Mouse (Mus musculus): Measurements from ENCODE around the gene Actn2. TPM values are rescaled to one million over a fixed set of nuclear protein-coding genes. Genes with fewer than 3 reads are reported as not detected.
A peak's percentile ranks its signal among the peaks of the same experiment; 100 is the strongest.

Gene Actn2
- total RNA-seq (2014; rRNA removed) = 3.9 and 5.9 TPM in 2 replicates
- 6.0 TPM in 2 replicates for polyA plus RNA-seq (2015; fragmentation: Nextera tagmentation; extraction: Ambion mirVana)

GRCm38 (mm10) chr13:12340183-12340975, at the start of gene Actn2:
Gene Actn2 (minus strand): TSS chr13:12340760.
- 0 out of 2 replicates have a peak, but pooled peaks cover 3% of the 10 kb centered on the region for H3K4me1 ChIP-seq (ENCODE audit: insufficient read depth)
- H3K4me3 ChIP-seq (ENCODE audit: low read depth, low read length) = peak within 1 kb of the TSS; percentile 48
- no peaks in the 10 kb centered on the region for H3K9me3 ChIP-seq (ENCODE audit: low read length)
- peak within 1 kb of the TSS; percentile 68 for H3K9ac ChIP-seq
- H3K36me3 ChIP-seq (ENCODE audit: insufficient read depth) = no peaks in the 10 kb centered on the region
- no peaks in the 10 kb centered on the region for H3K27me3 ChIP-seq (ENCODE audit: insufficient read depth, low read length)
- H3K4me2 ChIP-seq (ENCODE audit: low read depth) = peak within 1 kb of the TSS; percentile 90
- ATAC-seq (peak; percentile 99), DNase-seq (peak; percentile 83)
- TF ChIP-seq CTCF (IDR thresholded peaks at IDR 0.05; ENCODE audit: low read depth) = peak; percentile 59
- WGBS = 3% methylated on average over 43 of the region's 43 CpGs
- H3K27ac ChIP-seq (ENCODE audit: low read depth, low read length) = no peak within 1 kb of the TSS

- TF ChIP-seq CTCF (IDR thresholded peaks at IDR 0.05; ENCODE audit: low read depth) = peak; percentile 84
- Histone ChIP-seq H3K4me3 (ENCODE audit: low read depth, low read length) (no peak overlapping the region), H3K9me3 (ENCODE audit: low read length) (0 out of 2 replicates have a peak, but pooled peaks cover 4% of the 10 kb centered on the region), H3K4me2 (ENCODE audit: low read depth) (no peak overlapping the region), H3K4me1 (ENCODE audit: insufficient read depth) (no peaks in the 10 kb centered on the region), H3K27ac (ENCODE audit: low read depth, low read length) (no peak overlapping the region), H3K27me3 (ENCODE audit: insufficient read depth, low read length) (no peaks in the 10 kb centered on the region), H3K9ac (no peak overlapping the region), H3K36me3 (ENCODE audit: insufficient read depth) (no peaks in the 10 kb centered on the region)
- peak; percentile 51; the same call in 1 of the 2 replicates for ATAC-seq
- peak; percentile 63 for DNase-seq
These were observed 45.7 kb upstream of the Actn2 start for GRCm38 (mm10) chr13:12386286-12386685.

GRCm38 (mm10) chr13:12384796-12385195, 44.2 kb upstream of the Actn2 start:
- Histone ChIP-seq H3K27ac (ENCODE audit: low read depth, low read length) (no peak overlapping the region), H3K9me3 (ENCODE audit: low read length) (0 out of 2 replicates have a peak, but pooled peaks cover 4% of the 10 kb centered on the region), H3K4me2 (ENCODE audit: low read depth) (no peak overlapping the region), H3K36me3 (ENCODE audit: insufficient read depth) (no peaks in the 10 kb centered on the region), H3K9ac (no peak overlapping the region), H3K27me3 (ENCODE audit: insufficient read depth, low read length) (no peaks in the 10 kb centered on the region), H3K4me3 (ENCODE audit: low read depth, low read length) (no peak overlapping the region), H3K4me1 (ENCODE audit: insufficient read depth) (no peaks in the 10 kb centered on the region)
- no peak for DNase-seq
- no peak for TF ChIP-seq CTCF (IDR thresholded peaks at IDR 0.05; ENCODE audit: low read depth)
- ATAC-seq = no peak

- H3K4me2 ChIP-seq (ENCODE audit: low read depth) = no peak overlapping the region
- H3K36me3 ChIP-seq (ENCODE audit: insufficient read depth) = no peaks in the 10 kb centered on the region
- WGBS = 63% methylated on average over 1 of the region's 1 CpGs
- ATAC-seq = no peak
- no peaks in the 10 kb centered on the region for H3K27me3 ChIP-seq (ENCODE audit: insufficient read depth, low read length)
- H3K9me3 ChIP-seq (ENCODE audit: low read length) = no peaks in the 10 kb centered on the region
- no peaks in the 10 kb centered on the region for H3K4me1 ChIP-seq (ENCODE audit: insufficient read depth)
- DNase-seq = no peak
- no peak overlapping the region for H3K9ac ChIP-seq
- H3K27ac ChIP-seq (ENCODE audit: low read depth, low read length) = no peak overlapping the region
- no peak for TF ChIP-seq CTCF (IDR thresholded peaks at IDR 0.05; ENCODE audit: low read depth)
- no peak overlapping the region for H3K4me3 ChIP-seq (ENCODE audit: low read depth, low read length)
These were observed 36.2 kb upstream of the Actn2 start for GRCm38 (mm10) chr13:12376778-12377177.

- ATAC-seq = no peak; the same call in 1 of the 2 replicates
- Histone ChIP-seq H3K4me1 (ENCODE audit: insufficient read depth) (no peaks in the 10 kb centered on the region), H3K9ac (no peak overlapping the region)
These were observed 32.2 kb upstream of the Actn2 start for GRCm38 (mm10) chr13:12372755-12373154.

GRCm38 (mm10) chr13:12369930-12370329, 29.4 kb upstream of the Actn2 start:
- H3K4me3 ChIP-seq (ENCODE audit: low read depth, low read length) = no peak overlapping the region
- no peak for TF ChIP-seq CTCF (IDR thresholded peaks at IDR 0.05; ENCODE audit: low read depth)
- no peak overlapping the region for H3K27ac ChIP-seq (ENCODE audit: low read depth, low read length)
- ATAC-seq (0 out of 2 replicates have a peak, but pooled peaks have one; percentile 10), DNase-seq (no peak)
- no peaks in the 10 kb centered on the region for H3K27me3 ChIP-seq (ENCODE audit: insufficient read depth, low read length)
- no peak overlapping the region for H3K9ac ChIP-seq
- H3K36me3 ChIP-seq (ENCODE audit: insufficient read depth) = no peaks in the 10 kb centered on the region
- H3K9me3 ChIP-seq (ENCODE audit: low read length) = no peaks in the 10 kb centered on the region
- H3K4me2 ChIP-seq (ENCODE audit: low read depth) = no peak overlapping the region
- WGBS = 84% methylated on average over 11 of the region's 11 CpGs
- no peaks in the 10 kb centered on the region for H3K4me1 ChIP-seq (ENCODE audit: insufficient read depth)

More at GRCm38 (mm10) chr13:12372755-12373154, 32.2 kb upstream of the Actn2 start:
- Histone ChIP-seq H3K27me3 (ENCODE audit: insufficient read depth, low read length) (no peaks in the 10 kb centered on the region), H3K9me3 (ENCODE audit: low read length) (no peaks in the 10 kb centered on the region), H3K27ac (ENCODE audit: low read depth, low read length) (no peak overlapping the region), H3K4me2 (ENCODE audit: low read depth) (no peak overlapping the region), H3K4me3 (ENCODE audit: low read depth, low read length) (no peak overlapping the region), H3K36me3 (ENCODE audit: insufficient read depth) (no peaks in the 10 kb centered on the region)
- 88% methylated on average over 3 of the region's 3 CpGs for WGBS
- no peak for TF ChIP-seq CTCF (IDR thresholded peaks at IDR 0.05; ENCODE audit: low read depth)
- no peak for DNase-seq

- no peak overlapping the region for H3K9ac ChIP-seq
- no peak overlapping the region for H3K4me2 ChIP-seq (ENCODE audit: low read depth)
- no peaks in the 10 kb centered on the region for H3K4me1 ChIP-seq (ENCODE audit: insufficient read depth)
- ATAC-seq (peak; percentile 77), DNase-seq (peak; percentile 35)
- WGBS = 42% methylated on average over 8 of the region's 8 CpGs
- no peak for TF ChIP-seq CTCF (IDR thresholded peaks at IDR 0.05; ENCODE audit: low read depth)
- no peaks in the 10 kb centered on the region for H3K9me3 ChIP-seq (ENCODE audit: low read length)
- no peaks in the 10 kb centered on the region for H3K36me3 ChIP-seq (ENCODE audit: insufficient read depth)
- H3K27me3 ChIP-seq (ENCODE audit: insufficient read depth, low read length) = no peaks in the 10 kb centered on the region
- H3K27ac ChIP-seq (ENCODE audit: low read depth, low read length) = no peak overlapping the region
- no peak overlapping the region for H3K4me3 ChIP-seq (ENCODE audit: low read depth, low read length)
These were observed 28.6 kb upstream of the Actn2 start for GRCm38 (mm10) chr13:12369041-12369621.
